23 mouse cellular contexts compared by ENCODE assay signal in genomic region chr11:58399985-58400645, GRCm38 (mm10). TPM values are rescaled to one million over a fixed set of nuclear protein-coding genes. Genes with fewer than 3 reads are reported as not detected.
DNase-seq lines count a peak whose midpoint lies in the region; ATAC-seq lines count a peak whose summit lies in the region.
"Had no signal": no experiment of that assay in that cellular context is flagged by ENCODE, and none has a peak within 500 bp of the region (broad histone marks: within the 10 kb centered on the region; RNA-seq: fewer than 3 reads in every experiment).

No protein-coding gene starts in this region.

- no peaks in the 10 kb centered on the region for H3K9me3 ChIP-seq in forebrain, embryonic 10.5 days
- no peaks in the 10 kb centered on the region for H3K9me3 ChIP-seq in hindbrain, embryonic 12.5 days (replicated peaks)
- no peaks in the 10 kb centered on the region for H3K9me3 ChIP-seq in midbrain, embryonic 14.5 days (ENCODE audit: control insufficient read depth, low read length)
- H3K9me3 ChIP-seq: embryonic facial prominence, embryonic 10.5 days; heart, embryonic 13.5 days; limb, embryonic 12.5 days; liver, embryonic 13.5 days; megakaryocyte, embryonic 14.5 days had no signal

- H3K9ac ChIP-seq in hindbrain, embryonic 12.5 days = no peak overlapping the region
- H3K9ac ChIP-seq in midbrain, embryonic 14.5 days (replicated peaks; ENCODE audit: low read length) = peak overlapping the region; percentile 21; the same call in 1 of the 2 replicates
- H3K9ac ChIP-seq: heart, embryonic 13.5 days; limb, embryonic 12.5 days; liver, embryonic 13.5 days had no signal

- peak; percentile 87; the same call in 1 of the 2 replicates for ATAC-seq in hindbrain, embryonic 12.5 days (ENCODE audit: low FRiP score)
- peak; percentile 58; the same call in 1 of the 2 replicates for ATAC-seq in midbrain, embryonic 14.5 days (ENCODE audit: low FRiP score, low TSS enrichment)
- ATAC-seq: intestine, postnatal 0 days had no signal

- H3K27ac ChIP-seq in forebrain, embryonic 10.5 days = peak overlapping the region; percentile 6; the same call in 1 of the 2 replicates
- H3K27ac ChIP-seq in hindbrain, embryonic 12.5 days = peak overlapping the region; percentile 62
- peak overlapping the region; percentile 79 for H3K27ac ChIP-seq in midbrain, embryonic 14.5 days (replicated peaks; ENCODE audit: low read depth, low read length)
- H3K27ac ChIP-seq: embryonic facial prominence, embryonic 10.5 days; heart, embryonic 13.5 days; left cerebral cortex, adult 2 months; limb, embryonic 12.5 days; liver, embryonic 13.5 days had no signal

- no peak overlapping the region; the same call in 1 of the 2 replicates for H3K4me2 ChIP-seq in hindbrain, embryonic 12.5 days (replicated peaks)
- peak overlapping the region; percentile 31 for H3K4me2 ChIP-seq in midbrain, embryonic 14.5 days (ENCODE audit: low read length)
- H3K4me2 ChIP-seq: heart, embryonic 13.5 days; limb, embryonic 12.5 days; liver, embryonic 13.5 days had no signal

- 53% methylated on average over 6 of the region's 6 CpGs for WGBS in forebrain, embryonic 10.5 days
- 52% methylated on average over 6 of the region's 6 CpGs for WGBS in hindbrain, embryonic 12.5 days
- 43% methylated on average over 6 of the region's 6 CpGs for WGBS in midbrain, embryonic 14.5 days

- H3K4me1 ChIP-seq in forebrain, embryonic 10.5 days = peaks cover 20% of the 10 kb centered on the region
- H3K4me1 ChIP-seq in hindbrain, embryonic 12.5 days = peaks cover 11% of the 10 kb centered on the region; the same call in 1 of the 2 replicates
- peaks cover 15% of the 10 kb centered on the region for H3K4me1 ChIP-seq in midbrain, embryonic 14.5 days (ENCODE audit: control insufficient read depth, insufficient read depth, low read length)
- H3K4me1 ChIP-seq: embryonic facial prominence, embryonic 10.5 days had no signal

- no peaks in the 10 kb centered on the region for H3K27me3 ChIP-seq in forebrain, embryonic 10.5 days (ENCODE audit: poor library complexity, severe bottlenecking)
- peaks cover 3% of the 10 kb centered on the region; the same call in 1 of the 2 replicates for H3K27me3 ChIP-seq in hindbrain, embryonic 12.5 days
- H3K27me3 ChIP-seq in midbrain, embryonic 14.5 days (ENCODE audit: control insufficient read depth, insufficient read depth, low read length) = no peaks in the 10 kb centered on the region
- H3K27me3 ChIP-seq: heart, embryonic 13.5 days; limb, embryonic 12.5 days; liver, embryonic 13.5 days had no signal

- no peak overlapping the region for H3K4me3 ChIP-seq in forebrain, embryonic 10.5 days
- H3K4me3 ChIP-seq in hindbrain, embryonic 12.5 days = no peak overlapping the region
- H3K4me3 ChIP-seq in midbrain, embryonic 14.5 days (replicated peaks; ENCODE audit: low read depth, low read length) = no peak overlapping the region
- H3K4me3 ChIP-seq: embryonic facial prominence, embryonic 10.5 days; heart, embryonic 13.5 days; left cerebral cortex, adult 2 months; limb, embryonic 12.5 days; liver, embryonic 13.5 days; megakaryocyte, embryonic 14.5 days had no signal

- peak; percentile 12 for DNase-seq in brain, adult 2 months (ENCODE audit: low read depth, low spot score)
- no peak for DNase-seq in forebrain, embryonic 10.5 days (ENCODE audit: extremely low spot score, low spot score)
- DNase-seq in midbrain, embryonic 14.5 days = peak; percentile 78
- DNase-seq in left cerebral cortex, adult 9 months (ENCODE audit: low spot score in 2 of 2) = no peak
- DNase-seq in adrenal gland, adult (ENCODE audit: inconsistent age in 2 of 2, low spot score in 1 of 2) = no peak
- DNase-seq in layer of hippocampus, adult 11-12 months (ENCODE audit: low spot score) = no peak
- DNase-seq in kidney, adult 9 months = no peak
- DNase-seq: cerebellum, adult 11-12 months; cerebellum, postnatal 36 days; gastrocnemius, postnatal 14 days; heart, postnatal 36 days; kidney, postnatal 10 days; liver, embryonic 13.5 days; thymus, postnatal 4 days had no signal

- no peaks in the 10 kb centered on the region for H3K36me3 ChIP-seq in forebrain, embryonic 10.5 days (replicated peaks)
- no peaks in the 10 kb centered on the region for H3K36me3 ChIP-seq in hindbrain, embryonic 12.5 days
- H3K36me3 ChIP-seq in midbrain, embryonic 14.5 days (ENCODE audit: control insufficient read depth, insufficient read depth, low read length) = no peaks in the 10 kb centered on the region
- H3K36me3 ChIP-seq: embryonic facial prominence, embryonic 10.5 days; heart, embryonic 13.5 days; limb, embryonic 12.5 days; liver, embryonic 13.5 days had no signal

RNA-seq across cellular contexts. Expression of gene 1810065E05Rik, which starts 20.8 kb away (rescaled TPM):
- not detected in 2 replicates for polyA plus RNA-seq in forebrain, embryonic 10.5 days (2016; fragmentation: Nextera tagmentation; extraction: Ambion mirVana)
- polyA plus RNA-seq in hindbrain, embryonic 12.5 days (2016; fragmentation: Nextera tagmentation; extraction: Ambion mirVana) = not detected in 2 replicates
- not detected in 2 replicates for polyA plus RNA-seq in midbrain, embryonic 14.5 days (2014; fragmentation: Nextera tagmentation; extraction: Ambion mirVana)
- polyA plus RNA-seq: embryonic facial prominence, embryonic 10.5 days; heart, embryonic 13.5 days; limb, embryonic 12.5 days; liver, embryonic 13.5 days; lung, embryonic 16.5 days had no signal

RNA-seq across cellular contexts. Expression of gene Lypd8, which starts 21.3 kb away (rescaled TPM):
- polyA plus RNA-seq in forebrain, embryonic 10.5 days (2016; fragmentation: Nextera tagmentation; extraction: Ambion mirVana) = not detected in 2 replicates
- polyA plus RNA-seq in hindbrain, embryonic 12.5 days (2016; fragmentation: Nextera tagmentation; extraction: Ambion mirVana) = not detected in 2 replicates
- not detected in 2 replicates for polyA plus RNA-seq in midbrain, embryonic 14.5 days (2014; fragmentation: Nextera tagmentation; extraction: Ambion mirVana)
- polyA plus RNA-seq: embryonic facial prominence, embryonic 10.5 days; heart, embryonic 13.5 days; limb, embryonic 12.5 days; liver, embryonic 13.5 days; lung, embryonic 16.5 days had no signal

RNA-seq across cellular contexts. Expression of gene Gm12253, which starts 32.2 kb away (rescaled TPM):
- not detected in 2 replicates for polyA plus RNA-seq in forebrain, embryonic 10.5 days (2016; fragmentation: Nextera tagmentation; extraction: Ambion mirVana)
- polyA plus RNA-seq in hindbrain, embryonic 12.5 days (2016; fragmentation: Nextera tagmentation; extraction: Ambion mirVana) = not detected in 2 replicates
- polyA plus RNA-seq in midbrain, embryonic 14.5 days (2014; fragmentation: Nextera tagmentation; extraction: Ambion mirVana) = not detected in 2 replicates
- polyA plus RNA-seq: embryonic facial prominence, embryonic 10.5 days; heart, embryonic 13.5 days; intestine, postnatal 0 days; limb, embryonic 12.5 days; liver, embryonic 13.5 days; lung, embryonic 16.5 days; testis, adult 2 months had no signal

RNA-seq across cellular contexts. Expression of gene Lypd9, which starts 52.6 kb away (rescaled TPM):
- polyA plus RNA-seq in forebrain, embryonic 10.5 days (2016; fragmentation: Nextera tagmentation; extraction: Ambion mirVana) = not detected in 2 replicates
- not detected in 2 replicates for polyA plus RNA-seq in hindbrain, embryonic 12.5 days (2016; fragmentation: Nextera tagmentation; extraction: Ambion mirVana)
- not detected in 2 replicates for polyA plus RNA-seq in midbrain, embryonic 14.5 days (2014; fragmentation: Nextera tagmentation; extraction: Ambion mirVana)
- polyA plus RNA-seq: embryonic facial prominence, embryonic 10.5 days; heart, embryonic 13.5 days; intestine, postnatal 0 days; limb, embryonic 12.5 days; liver, embryonic 13.5 days; lung, embryonic 16.5 days had no signal

Comparison
In these comparisons a context has a peak if more than half of its experiments do, and no peak if none do; other contexts are left out.
1. DNase-seq: peak in brain, adult 2 months (single experiment) and midbrain, embryonic 14.5 days (single experiment); none in forebrain, embryonic 10.5 days (single experiment), left cerebral cortex, adult 9 months (0 of 2), adrenal gland, adult (0 of 2), layer of hippocampus, adult 11-12 months (single experiment) and kidney, adult 9 months (single experiment).
2. H3K27ac ChIP-seq: peak in every context shown above with its lines; median percentile 79 in midbrain, embryonic 14.5 days; 62 in hindbrain, embryonic 12.5 days; 6 in forebrain, embryonic 10.5 days.